ENCODE assay signal across 25 mouse cellular contexts in the genomic region with DNA sequence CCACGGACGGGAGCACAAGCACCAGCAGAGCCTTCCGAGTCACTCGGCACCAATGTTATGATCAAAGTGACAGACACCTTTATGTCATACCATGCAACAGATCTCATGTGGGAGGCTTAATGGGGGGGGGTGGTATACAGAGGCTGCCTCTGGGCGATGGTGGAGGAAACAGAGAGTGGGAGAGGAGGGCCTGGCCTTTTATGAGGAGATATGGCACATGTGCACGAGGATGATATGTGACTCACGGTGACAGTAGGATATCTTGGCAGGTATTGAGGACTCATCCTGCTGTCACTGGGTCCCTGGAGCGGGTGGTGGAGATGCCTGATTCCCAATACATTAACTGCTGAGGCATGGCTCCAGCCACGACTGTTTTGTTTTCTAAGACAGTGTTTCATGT. TPM values are rescaled to one million over a fixed set of nuclear protein-coding genes. Genes with fewer than 3 reads are reported as not detected.
"Had no signal": no experiment of that assay in that cellular context is flagged by ENCODE, and none has a peak within 500 bp of the region (broad histone marks: within the 10 kb centered on the region; RNA-seq: fewer than 3 reads in every experiment).

No protein-coding gene starts in this region.

- H3K4me3 ChIP-seq: lung, embryonic 15.5 days; midbrain, embryonic 10.5 days; midbrain, embryonic 12.5 days; myocyte; neural tube, embryonic 13.5 days; neural tube, embryonic 15.5 days had no signal

- H3K4me2 ChIP-seq: lung, embryonic 15.5 days; midbrain, embryonic 12.5 days; neural tube, embryonic 13.5 days; neural tube, embryonic 15.5 days had no signal

- H3K27me3 ChIP-seq: lung, embryonic 15.5 days; neural tube, embryonic 13.5 days; neural tube, embryonic 15.5 days had no signal

- H3K4me1 ChIP-seq: lung, embryonic 15.5 days; midbrain, embryonic 12.5 days; neural tube, embryonic 13.5 days; neural tube, embryonic 15.5 days had no signal

- H3K9me3 ChIP-seq: lung, embryonic 15.5 days; midbrain, embryonic 10.5 days; midbrain, embryonic 12.5 days; neural tube, embryonic 13.5 days; neural tube, embryonic 15.5 days had no signal

- H3K36me3 ChIP-seq: lung, embryonic 15.5 days; midbrain, embryonic 10.5 days; midbrain, embryonic 12.5 days; neural tube, embryonic 13.5 days; neural tube, embryonic 15.5 days had no signal

- H3K9ac ChIP-seq: lung, embryonic 15.5 days; midbrain, embryonic 12.5 days; neural tube, embryonic 13.5 days; neural tube, embryonic 15.5 days had no signal

- ATAC-seq: lung, postnatal 0 days; midbrain, embryonic 16.5 days had no signal

- DNase-seq: lung, adult 2 months; lung, postnatal 14 days; lung, postnatal 36 days; midbrain, embryonic 14.5 days; retina, postnatal 1 day; right cerebral cortex, adult 18-20 months; right cerebral cortex, postnatal 25 days; right cerebral cortex, postnatal 4 days; spleen, adult 18-20 months; thymus, adult 18-20 months; thymus, postnatal 14 days; thymus, postnatal 36 days had no signal

- H3K27ac ChIP-seq: lung, embryonic 15.5 days; macrophage; midbrain, embryonic 10.5 days; midbrain, embryonic 12.5 days; neural tube, embryonic 13.5 days; neural tube, embryonic 15.5 days had no signal

RNA-seq across cellular contexts. Expression of a gene that starts 14.4 kb away (rescaled TPM):
- polyA plus RNA-seq: midbrain, embryonic 10.5 days; midbrain, embryonic 12.5 days; midbrain, embryonic 16.5 days; neural tube, embryonic 11.5 days; neural tube, embryonic 13.5 days; neural tube, embryonic 15.5 days had no signal

RNA-seq across cellular contexts. Expression of a gene that starts 29.0 kb away (rescaled TPM):
- total RNA-seq: megakaryocyte progenitor cell, adult 5-6 weeks had no signal
- polyA plus RNA-seq: lung, embryonic 15.5 days; midbrain, embryonic 10.5 days; midbrain, embryonic 12.5 days; midbrain, embryonic 14.5 days; midbrain, embryonic 16.5 days; myocyte; neural tube, embryonic 11.5 days; neural tube, embryonic 13.5 days; neural tube, embryonic 15.5 days; stomach, embryonic 14.5 days; stomach, embryonic 16.5 days had no signal
